Mouse (Mus musculus): ENCODE data around the gene Ypel2. TPM values are rescaled to one million over a fixed set of nuclear protein-coding genes. Genes with fewer than 3 reads are reported as not detected.
A peak's percentile ranks its signal among the peaks of the same experiment; 100 is the strongest.
"Not testable (repeated sequence)": the region's sequence is repeated elsewhere in the genome, so short reads cannot be mapped to it uniquely, and the experiment has no call there.

Ypel2 gene
- polyA plus RNA-seq (2014; fragmentation: Nextera tagmentation; extraction: Ambion mirVana), result 5.4 and 6.1 TPM in 2 replicates

DNA sequence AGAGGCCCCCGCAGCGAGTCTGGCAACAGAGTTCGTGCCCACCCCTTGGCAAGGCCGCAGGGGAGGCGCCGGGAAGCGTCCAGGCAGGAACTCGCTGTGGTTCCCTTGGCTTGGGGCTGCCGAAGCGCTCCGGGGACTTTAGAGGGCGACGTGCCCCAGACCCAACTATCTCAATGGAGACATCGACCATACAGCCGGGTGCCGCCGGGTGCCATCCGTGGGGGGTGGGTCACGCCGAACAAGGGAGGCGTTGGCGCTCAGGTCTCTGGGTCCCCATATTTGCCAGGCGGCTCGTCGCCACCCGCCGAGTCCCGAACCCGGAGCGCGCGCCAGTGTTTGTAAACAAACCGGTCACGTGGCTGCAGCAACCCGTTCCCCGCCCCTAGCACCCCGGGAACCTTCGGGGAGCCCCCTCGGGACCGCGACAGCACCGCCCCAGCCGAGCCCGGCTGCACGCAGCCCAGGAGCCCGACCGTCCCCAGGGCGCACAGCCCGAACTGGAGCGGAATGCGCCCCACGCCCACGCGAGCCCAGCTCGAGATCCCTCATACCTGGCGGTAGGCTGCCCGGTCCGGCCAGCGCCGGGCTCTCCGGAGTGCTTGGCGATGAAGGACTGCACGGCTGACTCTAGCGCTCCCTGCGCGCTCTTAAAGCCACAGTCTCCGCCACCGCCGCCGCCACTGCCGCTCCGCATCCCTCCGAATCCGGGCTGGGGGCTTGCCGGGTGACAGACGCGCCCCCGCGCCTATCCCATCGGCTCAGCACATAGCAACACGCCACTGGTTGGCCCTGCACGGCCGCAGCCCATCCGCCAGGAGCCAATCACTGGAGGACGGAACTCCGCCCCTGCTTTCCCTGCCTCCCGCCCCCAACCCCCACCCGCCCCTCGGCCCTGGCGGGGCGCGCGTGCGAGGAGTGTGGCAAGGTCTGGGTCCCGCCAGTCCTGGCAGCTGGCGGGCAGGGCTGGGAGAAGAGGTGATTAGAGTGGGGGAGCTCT lies at the start of gene Ypel2:
TSS of gene Ypel2 (minus strand) at position 667 of the 997 bp plus-strand sequence.
- WGBS, result under 1% methylated on average over 88 of the region's 96 CpGs
- ATAC-seq (ENCODE audit: low FRiP score) (peak; percentile 99), DNase-seq (ENCODE audit: low spot score, missing footprints) (peak; percentile 98)
- Histone ChIP-seq H3K4me3 (ENCODE audit: low read depth, low read length) (peak within 1 kb of the TSS; percentile 71), H3K9me3 (ENCODE audit: control insufficient read depth, low read length) (no peaks in the 10 kb centered on the region), H3K27me3 (ENCODE audit: control insufficient read depth, insufficient read depth, low read length) (peaks cover 2% of the 10 kb centered on the region; the same call in 1 of the 2 replicates), H3K27ac (ENCODE audit: low read depth, low read length) (peak within 1 kb of the TSS; percentile 76), H3K4me1 (ENCODE audit: control insufficient read depth, insufficient read depth, low read length) (peaks cover 38% of the 10 kb centered on the region), H3K4me2 (peak within 1 kb of the TSS; percentile 90), H3K9ac (ENCODE audit: low read length) (peak within 1 kb of the TSS; percentile 67), H3K36me3 (ENCODE audit: control insufficient read depth, insufficient read depth, low read length) (no peaks in the 10 kb centered on the region)

DNA sequence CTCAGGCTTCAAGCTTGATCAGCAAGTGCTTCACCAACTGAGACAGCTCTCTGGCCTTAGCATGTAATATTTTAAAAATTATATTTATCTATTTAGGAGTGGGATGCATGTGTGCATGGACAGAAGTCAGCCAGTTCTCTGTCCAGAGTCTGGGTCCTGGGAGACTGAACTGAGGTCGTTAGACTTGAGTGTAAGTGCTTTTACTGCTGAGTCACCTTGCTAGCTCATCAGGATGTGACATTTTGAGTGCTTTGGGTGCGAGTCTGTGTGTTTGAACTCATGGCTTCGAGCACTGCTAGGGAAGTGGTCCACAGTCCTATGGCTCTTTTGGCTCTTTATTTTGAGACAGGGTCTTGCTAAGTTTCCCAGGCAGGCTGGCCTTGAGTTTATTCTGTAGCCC lies 49.5 kb upstream of the Ypel2 start:
- Histone ChIP-seq H3K9ac (ENCODE audit: low read length) (no peak overlapping the region), H3K4me1 (ENCODE audit: control insufficient read depth, insufficient read depth, low read length) (no peaks in the 10 kb centered on the region), H3K27me3 (ENCODE audit: control insufficient read depth, insufficient read depth, low read length) (no peaks in the 10 kb centered on the region), H3K9me3 (ENCODE audit: control insufficient read depth, low read length) (no peaks in the 10 kb centered on the region), H3K36me3 (ENCODE audit: control insufficient read depth, insufficient read depth, low read length) (peaks cover 15% of the 10 kb centered on the region), H3K4me2 (no peak overlapping the region), H3K27ac (ENCODE audit: low read depth, low read length) (no peak overlapping the region), H3K4me3 (ENCODE audit: low read depth, low read length) (no peak overlapping the region)
- ATAC-seq (ENCODE audit: low FRiP score) (no peak), DNase-seq (ENCODE audit: low spot score, missing footprints) (no peak)
- WGBS, result 87% methylated on average over 3 of the region's 3 CpGs

DNA sequence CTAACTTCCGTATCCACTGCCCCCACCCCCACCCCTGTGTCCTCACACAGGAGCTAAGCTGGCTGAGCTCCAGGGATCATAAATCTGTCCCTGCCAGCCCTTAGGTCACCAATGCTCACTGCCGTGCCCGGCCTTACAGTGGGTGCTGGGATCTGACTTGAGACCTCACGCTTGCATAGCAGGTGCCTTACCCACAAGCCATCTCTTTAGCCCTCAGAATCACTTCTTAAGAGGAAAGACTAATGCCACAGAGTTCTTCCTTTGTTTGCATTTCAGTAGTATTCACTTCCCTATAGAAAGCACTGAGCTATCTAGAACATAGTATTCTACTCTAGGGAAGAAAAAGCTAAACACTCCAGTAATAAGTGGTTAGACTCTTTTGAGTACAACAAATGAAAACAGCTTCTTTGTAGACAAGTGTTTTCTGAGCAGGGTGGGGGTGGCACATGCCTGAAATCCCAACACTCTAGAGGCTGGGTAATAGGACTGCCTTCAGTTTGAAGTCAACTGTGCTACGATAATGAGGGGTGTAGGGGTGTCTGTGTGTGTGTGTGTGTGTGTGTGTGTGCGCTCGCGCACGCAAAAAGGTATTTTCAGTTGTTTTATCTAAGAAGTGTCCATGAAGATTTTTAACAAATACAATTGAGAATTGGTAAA lies 45.9 kb upstream of the Ypel2 start:
- no peak overlapping the region for H3K4me2 ChIP-seq
- WGBS, result 93% methylated on average over 9 of the region's 9 CpGs
- peaks cover 20% of the 10 kb centered on the region for H3K36me3 ChIP-seq (ENCODE audit: control insufficient read depth, insufficient read depth, low read length)
- no peak overlapping the region for H3K4me3 ChIP-seq (ENCODE audit: low read depth, low read length)
- no peak for DNase-seq (ENCODE audit: low spot score, missing footprints)
- no peak for ATAC-seq (ENCODE audit: low FRiP score)
- H3K4me1 ChIP-seq (ENCODE audit: control insufficient read depth, insufficient read depth, low read length), result no peaks in the 10 kb centered on the region
- no peaks in the 10 kb centered on the region for H3K9me3 ChIP-seq (ENCODE audit: control insufficient read depth, low read length)
- no peaks in the 10 kb centered on the region for H3K27me3 ChIP-seq (ENCODE audit: control insufficient read depth, insufficient read depth, low read length)
- H3K9ac ChIP-seq (ENCODE audit: low read length), result no peak overlapping the region
- no peak overlapping the region for H3K27ac ChIP-seq (ENCODE audit: low read depth, low read length)

DNA sequence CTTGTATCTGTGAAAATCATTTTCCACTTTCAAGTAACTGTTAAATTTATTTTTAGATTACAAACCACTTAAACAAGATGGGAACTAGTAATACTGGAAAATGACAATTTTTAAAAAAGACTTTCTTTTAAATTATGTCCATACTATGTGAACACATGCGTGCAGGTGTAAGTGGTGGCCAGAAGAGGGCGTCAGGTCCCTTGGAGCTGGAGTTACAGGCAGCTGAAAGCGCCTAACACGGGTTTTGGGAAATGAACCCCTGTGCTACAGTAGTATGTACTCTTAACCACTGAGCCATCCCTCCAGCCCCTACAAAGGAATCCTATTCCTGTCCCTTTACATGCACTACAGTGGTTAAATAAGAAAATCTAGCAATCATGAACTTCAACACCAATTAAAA lies 42.7 kb upstream of the Ypel2 start:
- Histone ChIP-seq H3K27me3 (ENCODE audit: control insufficient read depth, insufficient read depth, low read length) (no peaks in the 10 kb centered on the region), H3K27ac (ENCODE audit: low read depth, low read length) (no peak overlapping the region), H3K9me3 (ENCODE audit: control insufficient read depth, low read length) (no peaks in the 10 kb centered on the region), H3K4me2 (no peak overlapping the region), H3K9ac (ENCODE audit: low read length) (no peak overlapping the region), H3K4me1 (ENCODE audit: control insufficient read depth, insufficient read depth, low read length) (no peaks in the 10 kb centered on the region), H3K36me3 (ENCODE audit: control insufficient read depth, insufficient read depth, low read length) (peaks cover 13% of the 10 kb centered on the region), H3K4me3 (ENCODE audit: low read depth, low read length) (no peak overlapping the region)
- ATAC-seq (ENCODE audit: low FRiP score) (no peak), DNase-seq (ENCODE audit: low spot score, missing footprints) (no peak)
- 61% methylated on average over 4 of the region's 4 CpGs for WGBS

DNA sequence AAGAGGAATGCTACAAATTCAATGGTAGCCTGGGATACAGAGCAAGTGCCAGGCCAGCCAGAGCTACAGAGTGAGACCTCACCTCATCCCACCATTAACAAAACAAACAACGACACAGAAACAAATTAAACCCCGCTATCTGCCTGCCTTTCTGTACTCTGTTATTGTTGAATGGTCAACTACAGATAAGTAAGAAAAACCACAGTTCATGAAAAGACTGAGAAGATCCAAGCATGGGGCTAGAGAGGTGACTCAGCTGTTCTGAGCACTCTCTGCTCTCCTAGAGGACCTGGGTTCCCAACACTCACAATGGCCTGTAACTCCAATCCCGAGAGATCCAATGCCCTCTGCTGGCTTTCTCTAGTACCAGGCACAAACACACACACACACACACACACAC lies 34.7 kb upstream of the Ypel2 start:
- Histone ChIP-seq H3K27ac (ENCODE audit: low read depth, low read length) (no peak overlapping the region), H3K4me1 (ENCODE audit: control insufficient read depth, insufficient read depth, low read length) (no peaks in the 10 kb centered on the region), H3K9ac (ENCODE audit: low read length) (no peak overlapping the region), H3K9me3 (ENCODE audit: control insufficient read depth, low read length) (no peaks in the 10 kb centered on the region), H3K36me3 (ENCODE audit: control insufficient read depth, insufficient read depth, low read length) (no peaks in the 10 kb centered on the region), H3K4me3 (ENCODE audit: low read depth, low read length) (no peak overlapping the region), H3K27me3 (ENCODE audit: control insufficient read depth, insufficient read depth, low read length) (no peaks in the 10 kb centered on the region), H3K4me2 (no peak overlapping the region)
- DNase-seq (ENCODE audit: low spot score, missing footprints) (no peak), ATAC-seq (ENCODE audit: low FRiP score) (no peak)
- 85% methylated on average over 3 of the region's 3 CpGs for WGBS

DNA sequence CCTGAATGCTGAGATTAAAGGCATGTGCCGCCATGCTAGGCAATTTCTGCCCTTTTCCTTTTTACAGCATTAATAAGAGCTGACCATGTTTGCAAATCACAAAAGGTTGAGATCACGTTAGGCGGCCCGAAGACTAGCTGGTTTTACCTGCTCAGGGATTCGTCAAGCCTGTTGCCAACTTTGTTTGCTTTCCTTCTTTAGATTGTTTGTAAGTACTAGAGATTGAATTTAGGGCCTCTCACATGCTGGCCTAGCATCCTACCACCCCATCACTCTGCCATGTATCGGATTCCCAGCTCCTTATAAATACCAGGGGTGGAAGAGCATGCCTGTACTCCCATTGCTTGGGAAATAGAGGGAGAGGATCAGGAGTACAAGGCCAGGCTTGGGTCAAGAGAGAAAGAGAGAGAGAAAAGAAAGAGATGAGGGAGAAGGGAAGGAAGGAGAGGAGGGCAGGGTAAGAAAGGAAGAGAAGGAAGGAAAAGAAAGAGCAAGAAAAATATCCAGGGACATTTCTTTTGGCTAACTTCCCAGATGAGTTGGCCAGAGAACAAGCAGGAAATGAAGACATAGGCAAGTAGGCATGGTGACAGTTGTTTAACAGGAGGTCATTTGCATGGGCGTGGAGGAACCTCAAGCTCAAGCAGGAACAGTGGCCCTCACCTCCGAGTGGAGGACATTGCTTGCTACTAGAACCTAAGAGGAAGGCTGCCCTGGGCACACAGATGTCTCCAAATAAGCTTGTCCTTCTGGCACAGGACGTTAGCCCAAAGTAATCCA lies 32.8 kb upstream of the Ypel2 start:
- Histone ChIP-seq H3K4me1 (ENCODE audit: control insufficient read depth, insufficient read depth, low read length) (no peaks in the 10 kb centered on the region), H3K27me3 (ENCODE audit: control insufficient read depth, insufficient read depth, low read length) (no peaks in the 10 kb centered on the region), H3K9ac (ENCODE audit: low read length) (no peak overlapping the region), H3K4me2 (no peak overlapping the region), H3K36me3 (ENCODE audit: control insufficient read depth, insufficient read depth, low read length) (no peaks in the 10 kb centered on the region), H3K27ac (ENCODE audit: low read depth, low read length) (no peak overlapping the region), H3K9me3 (ENCODE audit: control insufficient read depth, low read length) (no peaks in the 10 kb centered on the region), H3K4me3 (ENCODE audit: low read depth, low read length) (no peak overlapping the region)
- peak; percentile 23 for DNase-seq (ENCODE audit: low spot score, missing footprints)
- WGBS, result 86% methylated on average over 9 of the region's 9 CpGs
- no peak for ATAC-seq (ENCODE audit: low FRiP score)

DNA sequence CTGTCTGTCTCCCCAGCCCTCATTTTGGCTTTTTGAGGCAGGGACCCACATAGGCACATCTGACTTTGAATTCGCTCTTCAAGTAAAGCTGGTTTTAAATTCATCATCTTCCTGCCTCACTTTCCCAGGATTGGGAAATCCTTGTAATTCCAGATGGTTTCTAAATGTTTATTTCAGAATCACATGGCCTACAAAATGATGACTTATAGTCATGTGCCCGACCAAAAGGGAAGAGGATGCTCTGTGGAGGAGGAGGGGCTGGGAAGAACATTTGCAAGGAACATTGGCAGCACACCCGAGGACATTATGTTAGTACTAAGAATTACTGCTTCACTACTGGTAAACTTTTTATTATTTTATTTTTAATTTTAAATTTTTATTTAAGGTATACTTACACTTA lies 31.8 kb upstream of the Ypel2 start:
- no peaks in the 10 kb centered on the region for H3K36me3 ChIP-seq (ENCODE audit: control insufficient read depth, insufficient read depth, low read length)
- no peak overlapping the region for H3K27ac ChIP-seq (ENCODE audit: low read depth, low read length)
- ATAC-seq (ENCODE audit: low FRiP score), result no peak
- no peak overlapping the region for H3K4me3 ChIP-seq (ENCODE audit: low read depth, low read length)
- H3K9ac ChIP-seq (ENCODE audit: low read length), result no peak overlapping the region
- H3K4me1 ChIP-seq (ENCODE audit: control insufficient read depth, insufficient read depth, low read length), result no peaks in the 10 kb centered on the region
- DNase-seq (ENCODE audit: low spot score, missing footprints), result peak; percentile 45
- H3K9me3 ChIP-seq (ENCODE audit: control insufficient read depth, low read length), result no peaks in the 10 kb centered on the region
- H3K4me2 ChIP-seq, result no peak overlapping the region
- no peaks in the 10 kb centered on the region for H3K27me3 ChIP-seq (ENCODE audit: control insufficient read depth, insufficient read depth, low read length)
- 88% methylated on average over 3 of the region's 3 CpGs for WGBS

DNA sequence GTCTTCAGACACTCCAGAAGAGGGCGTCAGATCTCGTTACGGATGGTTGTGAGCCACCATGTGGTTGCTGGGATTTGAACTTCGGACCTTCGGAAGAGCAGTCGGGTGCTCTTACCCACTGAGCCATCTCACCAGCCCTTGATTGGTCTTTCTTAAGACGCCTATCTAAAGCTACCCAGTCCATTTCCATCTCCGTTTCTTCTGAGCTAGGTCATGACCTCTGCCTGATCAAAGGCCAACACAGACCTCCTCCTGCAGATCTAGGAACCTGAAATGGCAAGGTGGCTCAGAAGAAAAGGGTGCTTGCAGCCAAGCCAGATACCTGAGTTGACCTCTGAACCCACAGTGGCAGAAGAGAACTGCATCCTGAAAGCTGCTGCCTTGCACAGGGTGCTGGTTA lies 29.7 kb upstream of the Ypel2 start:
- H3K4me3 ChIP-seq (ENCODE audit: low read depth, low read length); H3K4me2 ChIP-seq; H3K27me3 ChIP-seq (ENCODE audit: control insufficient read depth, insufficient read depth, low read length); H3K9ac ChIP-seq (ENCODE audit: low read length); H3K4me1 ChIP-seq (ENCODE audit: control insufficient read depth, insufficient read depth, low read length); H3K9me3 ChIP-seq (ENCODE audit: control insufficient read depth, low read length); ATAC-seq (ENCODE audit: low FRiP score); H3K36me3 ChIP-seq (ENCODE audit: control insufficient read depth, insufficient read depth, low read length); H3K27ac ChIP-seq (ENCODE audit: low read depth, low read length): not testable (repeated sequence)
- DNase-seq (ENCODE audit: low spot score, missing footprints), result peak; percentile 78
- WGBS, result 70% methylated on average over 8 of the region's 8 CpGs

All from midbrain, embryonic 11.5 days (tissue).